Mouse (Mus musculus): ENCODE results near the gene March6. TPM values are rescaled to one million over a fixed set of nuclear protein-coding genes. Genes with fewer than 3 reads are reported as not detected.

March6 gene
- polyA plus RNA-seq, 1 experiment = 70.2 TPM

GRCm38 (mm10) chr15:31454096-31454860 lies 76.6 kb downstream of the March6 start:
- no peak for DNase-seq
- no peak overlapping the region for H3K27ac ChIP-seq (ENCODE audit: insufficient read depth, low read length)
- H3K4me1 ChIP-seq (ENCODE audit: control insufficient read depth, insufficient read depth, low read length) = no peaks in the 10 kb centered on the region
- TF ChIP-seq POLR2A (IDR thresholded peaks at IDR 0.05; ENCODE audit: borderline replicate concordance, insufficient read depth, low read length) (no peak), CTCF (IDR thresholded peaks at IDR 0.05; ENCODE audit: borderline replicate concordance, insufficient read depth, low read depth, low read length) (no peak)
- H3K27me3 ChIP-seq (ENCODE audit: control insufficient read depth, insufficient read depth, low read length) = no peaks in the 10 kb centered on the region
- no peak overlapping the region for H3K4me3 ChIP-seq (replicated peaks; ENCODE audit: insufficient read depth, low read depth, low read length)
- WGBS = 52% methylated on average over 10 of the region's 10 CpGs

DNA sequence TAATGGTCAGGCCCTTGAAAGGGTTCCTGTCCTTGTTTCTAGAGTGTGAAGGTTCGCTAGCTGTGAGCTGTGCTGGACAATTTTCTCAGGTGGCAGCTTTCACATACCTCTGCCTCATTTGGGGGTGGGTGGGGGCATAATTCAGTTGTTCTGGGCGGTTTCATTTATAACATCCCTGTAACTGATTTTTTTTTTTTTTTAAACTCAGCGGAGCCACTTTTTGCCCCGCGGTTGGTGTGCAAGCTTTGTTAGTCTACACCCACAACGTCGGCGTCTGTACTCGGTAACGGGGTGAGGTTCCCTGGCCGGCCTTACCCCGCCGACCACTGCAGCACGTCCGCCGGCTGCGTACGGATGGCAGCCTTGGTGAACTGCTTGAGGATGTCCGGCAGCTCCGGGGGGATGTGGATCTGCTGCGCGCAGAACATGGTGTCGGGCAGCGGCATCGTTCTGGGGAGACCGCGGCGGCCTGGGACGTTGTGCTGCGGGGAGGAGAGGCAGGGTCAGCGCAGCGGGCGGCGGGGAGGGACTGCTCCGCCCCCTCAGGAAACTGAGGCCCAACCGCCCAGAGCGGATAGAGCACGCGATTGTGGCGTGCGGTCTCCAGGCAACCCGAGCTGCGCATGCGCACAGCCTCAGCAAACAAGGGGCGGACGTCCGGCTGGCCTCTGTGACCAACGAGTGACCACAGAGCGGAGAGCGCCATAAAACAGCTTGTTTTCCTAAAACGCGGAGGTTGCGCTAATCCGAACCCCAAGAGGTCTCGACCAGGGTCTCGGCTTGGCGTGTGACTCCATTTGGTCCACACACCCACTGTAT lies 77.5 kb downstream of the March6 start, which contains the start of gene Ropn1l:
TSS of gene Ropn1l (minus strand) at position 640 of the 819 bp plus-strand sequence.
- DNase-seq = peak; percentile 90

DNA sequence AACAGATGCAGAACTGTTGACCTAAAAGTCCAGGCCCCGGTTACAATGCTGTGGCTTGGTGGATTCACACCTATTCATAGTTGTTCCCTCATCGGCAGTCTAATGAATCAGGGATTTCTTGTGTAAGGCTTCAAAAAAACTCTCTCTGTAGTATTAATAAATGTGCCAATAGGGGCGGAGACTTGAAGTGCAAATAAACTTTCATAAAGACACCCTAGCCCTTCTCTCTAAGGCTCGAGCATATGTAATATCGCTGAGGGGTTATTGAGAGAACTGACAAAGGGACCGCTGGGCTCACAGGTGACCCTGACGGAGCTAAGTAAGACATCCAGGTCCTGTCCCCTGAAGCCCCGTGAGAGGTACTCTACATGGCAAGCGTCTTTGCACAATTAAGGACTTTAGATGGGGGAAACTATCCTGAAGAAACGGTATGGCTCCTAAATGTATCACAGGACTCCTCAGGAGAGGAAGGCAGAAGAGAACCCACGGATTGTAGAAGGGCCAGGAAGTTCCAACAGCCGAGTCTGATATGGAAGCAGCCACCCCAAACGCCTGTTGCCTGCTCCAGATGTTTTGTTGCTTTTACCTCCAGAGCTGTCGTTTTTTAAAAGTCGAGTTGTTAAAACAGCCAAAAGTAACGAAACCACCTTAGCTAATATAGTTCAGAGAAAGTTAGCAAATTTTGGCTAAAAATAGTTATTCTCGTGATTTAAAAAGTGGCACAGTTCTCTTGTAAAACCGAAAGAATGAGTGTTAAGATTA lies 78.3 kb downstream of the March6 start:
- TF ChIP-seq POLR2A (IDR thresholded peaks at IDR 0.05; ENCODE audit: borderline replicate concordance, insufficient read depth, low read length) = no peak
- no peak for TF ChIP-seq CTCF (IDR thresholded peaks at IDR 0.05; ENCODE audit: borderline replicate concordance, insufficient read depth, low read depth, low read length)
- Histone ChIP-seq H3K4me3 (replicated peaks; ENCODE audit: insufficient read depth, low read depth, low read length) (peak overlapping the region; percentile 78), H3K27ac (ENCODE audit: insufficient read depth, low read length) (no peak overlapping the region), H3K27me3 (ENCODE audit: control insufficient read depth, insufficient read depth, low read length) (no peaks in the 10 kb centered on the region), H3K4me1 (ENCODE audit: control insufficient read depth, insufficient read depth, low read length) (no peaks in the 10 kb centered on the region)
- DNase-seq = no peak
- WGBS = 57% methylated on average over 18 of the region's 18 CpGs

More for the DNA sequence above, 77.5 kb downstream of the March6 start, which contains the start of gene Ropn1l:
- WGBS = 1% methylated on average over 57 of the region's 57 CpGs
- Histone ChIP-seq H3K4me3 (replicated peaks; ENCODE audit: insufficient read depth, low read depth, low read length) (peak within 1 kb of the TSS; percentile 78), H3K27ac (ENCODE audit: insufficient read depth, low read length) (no peak within 1 kb of the TSS; the same call in 1 of the 2 replicates), H3K4me1 (ENCODE audit: control insufficient read depth, insufficient read depth, low read length) (no peaks in the 10 kb centered on the region), H3K27me3 (ENCODE audit: control insufficient read depth, insufficient read depth, low read length) (no peaks in the 10 kb centered on the region)
- no peak for TF ChIP-seq CTCF (IDR thresholded peaks at IDR 0.05; ENCODE audit: borderline replicate concordance, insufficient read depth, low read depth, low read length)
- TF ChIP-seq POLR2A (IDR thresholded peaks at IDR 0.05; ENCODE audit: borderline replicate concordance, insufficient read depth, low read length) = peak; percentile 48; the same call in 1 of the 2 replicates

GRCm38 (mm10) chr15:31449772-31450171 lies 81.1 kb downstream of the March6 start:
- 27% methylated on average over 2 of the region's 2 CpGs for WGBS
- TF ChIP-seq POLR2A (IDR thresholded peaks at IDR 0.05; ENCODE audit: borderline replicate concordance, insufficient read depth, low read length) (no peak), CTCF (IDR thresholded peaks at IDR 0.05; ENCODE audit: borderline replicate concordance, insufficient read depth, low read depth, low read length) (no peak)
- Histone ChIP-seq H3K27me3 (ENCODE audit: control insufficient read depth, insufficient read depth, low read length) (no peaks in the 10 kb centered on the region), H3K4me3 (replicated peaks; ENCODE audit: insufficient read depth, low read depth, low read length) (no peak overlapping the region), H3K27ac (ENCODE audit: insufficient read depth, low read length) (no peak overlapping the region), H3K4me1 (ENCODE audit: control insufficient read depth, insufficient read depth, low read length) (0 out of 2 replicates have a peak, but pooled peaks cover 2% of the 10 kb centered on the region)
- DNase-seq = no peak

GRCm38 (mm10) chr15:31447121-31447520 lies 83.7 kb downstream of the March6 start:
- no peaks in the 10 kb centered on the region for H3K27me3 ChIP-seq (ENCODE audit: control insufficient read depth, insufficient read depth, low read length)
- no peak overlapping the region for H3K4me3 ChIP-seq (replicated peaks; ENCODE audit: insufficient read depth, low read depth, low read length)
- DNase-seq = peak; percentile 30 to 39
- 30% methylated on average over 7 of the region's 7 CpGs for WGBS
- 0 out of 2 replicates have a peak, but pooled peaks cover 2% of the 10 kb centered on the region for H3K4me1 ChIP-seq (ENCODE audit: control insufficient read depth, insufficient read depth, low read length)
- H3K27ac ChIP-seq (ENCODE audit: insufficient read depth, low read length) = no peak overlapping the region
- TF ChIP-seq POLR2A (IDR thresholded peaks at IDR 0.05; ENCODE audit: borderline replicate concordance, insufficient read depth, low read length) (no peak), CTCF (IDR thresholded peaks at IDR 0.05; ENCODE audit: borderline replicate concordance, insufficient read depth, low read depth, low read length) (peak; percentile 50)

DNA sequence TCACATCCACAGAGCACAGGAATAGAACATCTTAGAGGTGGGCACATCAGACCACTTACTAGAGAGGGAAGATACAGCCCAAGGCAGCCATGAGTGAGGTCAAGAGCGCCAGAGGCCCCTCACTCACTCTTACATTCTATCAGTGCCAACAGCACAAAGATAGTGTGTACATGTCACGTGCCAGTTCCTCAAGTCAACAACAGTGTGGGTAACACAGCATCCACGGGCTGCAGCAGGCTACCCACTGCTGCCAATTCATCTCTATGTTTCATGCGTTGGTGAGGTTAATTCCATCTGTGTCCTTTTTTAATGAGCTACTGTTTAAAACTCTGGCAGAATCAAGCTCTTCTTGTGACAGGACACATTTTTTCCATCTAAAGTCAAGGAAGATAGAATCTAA lies 88.2 kb downstream of the March6 start:
- TF ChIP-seq POLR2A (IDR thresholded peaks at IDR 0.05; ENCODE audit: borderline replicate concordance, insufficient read depth, low read length) = no peak
- no peak for TF ChIP-seq CTCF (IDR thresholded peaks at IDR 0.05; ENCODE audit: borderline replicate concordance, insufficient read depth, low read depth, low read length)
- Histone ChIP-seq H3K27me3 (ENCODE audit: control insufficient read depth, insufficient read depth, low read length) (no peaks in the 10 kb centered on the region), H3K4me1 (ENCODE audit: control insufficient read depth, insufficient read depth, low read length) (0 out of 2 replicates have a peak, but pooled peaks cover 2% of the 10 kb centered on the region), H3K4me3 (replicated peaks; ENCODE audit: insufficient read depth, low read depth, low read length) (no peak overlapping the region), H3K27ac (ENCODE audit: insufficient read depth, low read length) (no peak overlapping the region)
- WGBS = 76% methylated on average over 4 of the region's 4 CpGs
- DNase-seq = no peak

GRCm38 (mm10) chr15:31441996-31442395 lies 88.9 kb downstream of the March6 start:
- WGBS = 78% methylated on average over 6 of the region's 6 CpGs
- no peaks in the 10 kb centered on the region for H3K27me3 ChIP-seq (ENCODE audit: control insufficient read depth, insufficient read depth, low read length)
- H3K27ac ChIP-seq (ENCODE audit: insufficient read depth, low read length) = no peak overlapping the region
- H3K4me1 ChIP-seq (ENCODE audit: control insufficient read depth, insufficient read depth, low read length) = 0 out of 2 replicates have a peak, but pooled peaks cover under 1% of the 10 kb centered on the region
- DNase-seq = no peak
- no peak overlapping the region for H3K4me3 ChIP-seq (replicated peaks; ENCODE audit: insufficient read depth, low read depth, low read length)
- TF ChIP-seq CTCF (IDR thresholded peaks at IDR 0.05; ENCODE audit: borderline replicate concordance, insufficient read depth, low read depth, low read length) (no peak), POLR2A (IDR thresholded peaks at IDR 0.05; ENCODE audit: borderline replicate concordance, insufficient read depth, low read length) (no peak)

All from cerebellum, adult 2 months (tissue).